In genomic region chr11:120571122-120571521, GRCm38 (mm10) we compare ENCODE assay signal across 9 mouse cellular contexts. TPM values are rescaled to one million over a fixed set of nuclear protein-coding genes. Genes with fewer than 3 reads are reported as not detected.
DNase-seq lines count a peak whose midpoint lies in the region; ATAC-seq lines count a peak whose summit lies in the region.
"Had no signal": no experiment of that assay in that cellular context is flagged by ENCODE, and none has a peak within 500 bp of the region (broad histone marks: within the 10 kb centered on the region; RNA-seq: fewer than 3 reads in every experiment).

No protein-coding gene starts in this region.

- ATAC-seq in lung, embryonic 16.5 days (ENCODE audit: low read depth), result no peak
- peak; percentile 36 for ATAC-seq in granulocyte monocyte progenitor cell, adult 5-6 weeks (replicated peaks; ENCODE audit: poor library complexity, severe bottlenecking)
- ATAC-seq in liver, embryonic 16.5 days (ENCODE audit: low read depth), result no peak

- intact Hi-C loops in left cerebral cortex, postnatal 10 days (cut with DNase I), result no loop called here

- no peaks in the 10 kb centered on the region for H3K9me3 ChIP-seq in lung, embryonic 16.5 days (ENCODE audit: control insufficient read depth, low read length)
- H3K9me3 ChIP-seq in liver, embryonic 16.5 days (replicated peaks; ENCODE audit: control insufficient read depth, low read length), result no peaks in the 10 kb centered on the region

- peak overlapping the region; percentile 98 for H3K9ac ChIP-seq in lung, embryonic 16.5 days (ENCODE audit: low read length)
- H3K9ac ChIP-seq in liver, embryonic 16.5 days (ENCODE audit: low read depth, low read length), result peak overlapping the region; percentile 95

- WGBS in lung, embryonic 16.5 days, result 59% methylated on average over 3 of the region's 3 CpGs
- 25% methylated on average over 3 of the region's 3 CpGs for WGBS in liver, embryonic 16.5 days (ENCODE audit: insufficient replicate concordance)

- H3K4me2 ChIP-seq in lung, embryonic 16.5 days (ENCODE audit: low read depth, low read length), result peak overlapping the region; percentile 91
- peak overlapping the region; percentile 96 for H3K4me2 ChIP-seq in liver, embryonic 16.5 days (ENCODE audit: low read depth, low read length)

- no peaks in the 10 kb centered on the region for H3K27me3 ChIP-seq in lung, embryonic 16.5 days (ENCODE audit: control insufficient read depth, insufficient read depth, low read depth, low read length)
- no peaks in the 10 kb centered on the region for H3K27me3 ChIP-seq in liver, embryonic 16.5 days (ENCODE audit: control insufficient read depth, insufficient read depth, low read depth, low read length)

- H3K27ac ChIP-seq in lung, embryonic 16.5 days (ENCODE audit: low read length), result no peak overlapping the region
- H3K27ac ChIP-seq in liver, embryonic 16.5 days (ENCODE audit: low read length), result peak overlapping the region; percentile 88

- peak overlapping the region; percentile 82 for H3K4me3 ChIP-seq in lung, embryonic 16.5 days (ENCODE audit: low read length)
- H3K4me3 ChIP-seq in liver, embryonic 16.5 days (ENCODE audit: low read depth, low read length), result peak overlapping the region; percentile 97

- H3K36me3 ChIP-seq in lung, embryonic 16.5 days (ENCODE audit: control insufficient read depth, insufficient read depth, low read length), result peaks cover 41% of the 10 kb centered on the region
- peaks cover 37% of the 10 kb centered on the region for H3K36me3 ChIP-seq in liver, embryonic 16.5 days (ENCODE audit: control insufficient read depth, insufficient read depth)

- no peak for DNase-seq in lung, postnatal 10 days
- DNase-seq in left cerebral cortex, postnatal 10 days (ENCODE audit: extremely low spot score in 1 of 2, low spot score in 2 of 2), result no peak
- no peak for DNase-seq in cerebellum, postnatal 4 days (ENCODE audit: low spot score in 2 of 2)
- DNase-seq in cerebellum, adult 11 months, result no peak
- DNase-seq in frontal cortex, postnatal 25 days (ENCODE audit: low spot score in 2 of 2), result no peak
- DNase-seq: adrenal gland, postnatal 10 days had no signal

- peaks cover 18% of the 10 kb centered on the region for H3K4me1 ChIP-seq in lung, embryonic 16.5 days (replicated peaks; ENCODE audit: control insufficient read depth, insufficient read depth, low read length)
- H3K4me1 ChIP-seq in liver, embryonic 16.5 days (ENCODE audit: control insufficient read depth, low read depth, low read length), result peaks cover 29% of the 10 kb centered on the region

RNA-seq across cellular contexts. Expression of gene P4hb, which starts 1.9 kb away (rescaled TPM):
- 829 and 841 TPM in 2 replicates for polyA plus RNA-seq in lung, embryonic 16.5 days (2015; fragmentation: Nextera tagmentation; extraction: Ambion mirVana)
- total RNA-seq in granulocyte monocyte progenitor cell, adult 5-6 weeks (2014; fragmentation: Nextera tagmentation), result 864 and 921 TPM in 2 replicates
- total RNA-seq in granulocyte monocyte progenitor cell, adult 5-6 weeks (2017), result 1,372 and 1,702 TPM in 2 replicates
- polyA plus RNA-seq in liver, embryonic 16.5 days (2015; fragmentation: Nextera tagmentation; extraction: Ambion mirVana), result 793 and 897 TPM in 2 replicates
- 100 to 1,000 TPM; 136 to 138 TPM for total RNA-seq in left cerebral cortex, postnatal 10 days (2021)

RNA-seq across cellular contexts. Expression of gene Arhgdia, which starts 10.3 kb away (rescaled TPM):
- polyA plus RNA-seq in lung, embryonic 16.5 days (2015; fragmentation: Nextera tagmentation; extraction: Ambion mirVana), result 654 and 680 TPM in 2 replicates
- 514 and 552 TPM in 2 replicates for total RNA-seq in granulocyte monocyte progenitor cell, adult 5-6 weeks (2014; fragmentation: Nextera tagmentation)
- total RNA-seq in granulocyte monocyte progenitor cell, adult 5-6 weeks (2017), result 163 and 168 TPM in 2 replicates
- polyA plus RNA-seq in liver, embryonic 16.5 days (2015; fragmentation: Nextera tagmentation; extraction: Ambion mirVana), result 201 and 205 TPM in 2 replicates
- total RNA-seq in left cerebral cortex, postnatal 10 days (2021), result 100 to 1,000 TPM; 406 to 417 TPM

RNA-seq across cellular contexts. Expression of gene Ppp1r27, which starts 20.2 kb away (rescaled TPM):
- polyA plus RNA-seq in lung, embryonic 16.5 days (2015; fragmentation: Nextera tagmentation; extraction: Ambion mirVana), result 0.95 and 2.6 TPM in 2 replicates
- not detected in 2 replicates for total RNA-seq in granulocyte monocyte progenitor cell, adult 5-6 weeks (2014; fragmentation: Nextera tagmentation)
- not detected in 2 replicates for total RNA-seq in granulocyte monocyte progenitor cell, adult 5-6 weeks (2017)
- polyA plus RNA-seq in liver, embryonic 16.5 days (2015; fragmentation: Nextera tagmentation; extraction: Ambion mirVana), result 0.20 and 1.2 TPM in 2 replicates
- not detected for total RNA-seq in left cerebral cortex, postnatal 10 days (2021)

RNA-seq across cellular contexts. Expression of gene Mcrip1, which starts 21.6 kb away (rescaled TPM):
- 184 and 200 TPM in 2 replicates for polyA plus RNA-seq in lung, embryonic 16.5 days (2015; fragmentation: Nextera tagmentation; extraction: Ambion mirVana)
- 64.7 and 75.8 TPM in 2 replicates for total RNA-seq in granulocyte monocyte progenitor cell, adult 5-6 weeks (2014; fragmentation: Nextera tagmentation)
- total RNA-seq in granulocyte monocyte progenitor cell, adult 5-6 weeks (2017), result 23.1 and 23.4 TPM in 2 replicates
- 38.5 and 39.1 TPM in 2 replicates for polyA plus RNA-seq in liver, embryonic 16.5 days (2015; fragmentation: Nextera tagmentation; extraction: Ambion mirVana)
- total RNA-seq in left cerebral cortex, postnatal 10 days (2021), result 100 to 1,000 TPM; 103 to 110 TPM

RNA-seq across cellular contexts. Expression of gene Alyref, which starts 27.0 kb away (rescaled TPM):
- polyA plus RNA-seq in lung, embryonic 16.5 days (2015; fragmentation: Nextera tagmentation; extraction: Ambion mirVana), result 82.6 and 266 TPM in 2 replicates
- 161 and 171 TPM in 2 replicates for total RNA-seq in granulocyte monocyte progenitor cell, adult 5-6 weeks (2014; fragmentation: Nextera tagmentation)
- total RNA-seq in granulocyte monocyte progenitor cell, adult 5-6 weeks (2017), result 315 and 430 TPM in 2 replicates
- polyA plus RNA-seq in liver, embryonic 16.5 days (2015; fragmentation: Nextera tagmentation; extraction: Ambion mirVana), result 52.4 and 87.2 TPM in 2 replicates
- total RNA-seq in left cerebral cortex, postnatal 10 days (2021), result 10 to 100 TPM; 69.3 to 76.5 TPM

Comparison
In these comparisons a context has a peak if more than half of its experiments do, and no peak if none do; other contexts are left out.
1. RNA of gene P4hb, which starts 1.9 kb away (total RNA-seq): 864 to 1,702 TPM in granulocyte monocyte progenitor cell, adult 5-6 weeks; 136 to 138 TPM in left cerebral cortex, postnatal 10 days; every median in the first group is over 4 times any median in the second.